Mouse (Mus musculus) CH12F3 (cell line): ENCODE measurements around the gene Ylpm1.

Experiments used
- in situ Hi-C: fragments of 300-500 bp; cut with MboI; formaldehyde crosslinking; loops from 2 replicates; pipeline ENCODE4 v1.14.3; 2020; ENCODE audit warnings: low sequenced_read_pairs

Gene Ylpm1

DNA sequence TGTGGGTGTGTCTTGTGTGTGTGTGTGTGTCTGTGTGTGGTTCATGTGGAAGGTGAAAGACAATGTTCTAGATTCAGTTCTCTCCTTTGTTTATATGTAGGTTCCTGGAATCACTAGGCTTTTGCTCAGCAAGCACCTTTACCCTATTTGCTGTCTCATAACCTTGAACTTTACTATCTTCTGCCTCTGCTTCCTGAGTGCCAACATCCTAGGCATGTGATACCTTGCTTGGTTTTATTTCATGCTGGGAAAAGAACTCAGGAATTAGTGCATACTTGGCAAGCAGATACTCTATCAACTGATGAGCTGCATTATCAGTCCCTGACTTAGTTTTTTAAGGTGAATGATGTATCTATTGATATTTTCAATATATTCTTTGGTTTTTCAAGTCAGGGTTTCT lies 10.9 kb downstream of the Ylpm1 start:
- in situ Hi-C loops: no loop called here

DNA sequence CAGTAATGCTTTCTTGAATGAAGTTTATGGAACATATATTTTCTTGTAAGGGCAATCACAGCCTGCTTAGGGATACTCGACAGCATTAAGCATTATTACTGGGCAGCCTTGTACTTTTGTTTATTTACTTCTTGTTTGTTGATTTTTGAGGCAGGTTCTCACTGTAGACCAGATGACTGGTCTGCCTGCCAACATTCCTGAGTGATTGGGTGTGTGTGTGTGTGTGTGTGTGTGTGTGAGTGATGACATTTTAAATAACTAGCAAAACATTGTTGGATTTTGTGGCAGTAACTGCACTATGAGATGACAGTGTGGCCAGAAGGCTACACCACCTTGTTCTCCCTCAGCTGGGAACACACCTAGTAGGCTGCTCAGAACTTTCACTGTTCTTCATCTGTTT lies 13.7 kb downstream of the Ylpm1 start:
- in situ Hi-C loops: no loop called here

DNA sequence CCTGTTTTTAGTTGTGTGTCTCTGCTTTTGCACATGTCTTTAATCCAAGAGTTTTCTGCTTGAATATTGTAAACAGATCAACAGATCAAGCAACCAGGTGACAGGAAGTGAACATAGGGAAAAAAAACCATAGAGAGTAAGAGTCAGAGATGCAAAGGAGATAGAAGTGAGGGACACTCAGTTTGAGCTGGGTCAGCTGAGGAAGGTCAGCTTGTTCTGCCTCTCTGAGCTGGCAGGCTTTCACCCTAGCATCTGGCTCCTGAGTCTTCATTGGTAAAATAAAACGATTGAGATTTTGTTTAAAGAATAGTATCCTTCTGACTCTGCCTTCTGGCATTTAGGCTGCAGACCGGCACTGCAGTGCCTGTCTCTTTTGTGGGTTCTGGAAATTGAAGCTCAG lies 14.4 kb downstream of the Ylpm1 start:
- in situ Hi-C loops: no loop called here

DNA sequence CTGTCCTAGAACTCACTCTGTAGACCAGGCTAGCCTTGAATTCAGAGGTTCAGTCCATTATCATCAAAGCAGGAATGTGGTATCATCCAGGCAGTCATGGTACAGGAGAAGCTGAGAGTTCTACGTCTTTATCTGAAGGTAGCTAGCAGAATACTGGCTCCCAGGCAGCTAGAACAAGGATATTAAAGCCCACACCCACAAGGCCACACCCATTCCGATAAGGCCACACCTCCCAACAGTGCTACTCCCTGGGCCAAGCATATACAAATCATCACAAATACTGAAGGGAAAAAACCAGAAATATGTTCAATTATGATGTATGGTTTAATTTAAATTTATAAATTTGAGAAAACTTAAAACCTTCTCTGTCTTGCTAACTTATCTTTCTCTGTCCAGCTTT lies 16.1 kb downstream of the Ylpm1 start:
- in situ Hi-C loops: no loop called here

DNA sequence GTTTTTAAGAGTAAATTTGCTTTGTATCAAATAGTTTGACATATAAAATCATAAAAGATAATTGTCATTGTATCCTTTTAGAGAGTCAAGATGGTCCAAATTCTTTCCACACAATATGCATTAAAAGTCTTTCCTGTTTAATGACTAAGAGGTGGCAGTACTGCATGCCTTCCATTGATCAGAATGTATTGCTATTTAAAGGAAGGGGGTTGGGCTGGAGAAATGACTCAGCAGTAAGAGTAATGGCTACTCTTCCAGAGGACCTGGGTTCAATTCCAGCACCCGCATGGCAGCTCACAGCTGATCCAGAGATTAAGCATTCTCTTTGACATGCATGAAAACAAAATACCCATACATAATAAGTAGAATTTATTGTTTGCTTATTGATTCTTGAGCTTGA lies 25.9 kb downstream of the Ylpm1 start:
- in situ Hi-C loops: no loop called here

DNA sequence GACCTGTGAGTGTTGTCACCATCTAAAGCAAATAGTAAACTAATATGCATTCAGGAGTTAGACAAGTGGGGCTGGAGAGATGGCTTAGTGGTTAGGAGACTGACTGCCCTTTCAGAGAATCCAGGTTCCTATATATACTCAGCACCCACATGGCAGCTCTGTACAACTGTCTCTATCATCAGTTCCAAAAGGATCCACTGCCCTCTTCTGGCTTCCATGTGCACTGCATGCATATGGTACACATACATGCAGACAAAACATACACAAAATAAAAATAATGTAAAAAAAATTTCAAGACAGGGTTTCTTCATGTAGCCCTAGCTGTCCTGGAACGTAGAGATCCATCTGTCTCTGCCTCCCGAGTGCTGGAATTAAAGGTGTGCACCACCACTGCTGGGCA lies 36.6 kb downstream of the Ylpm1 start:
- in situ Hi-C loops: no loop called here

DNA sequence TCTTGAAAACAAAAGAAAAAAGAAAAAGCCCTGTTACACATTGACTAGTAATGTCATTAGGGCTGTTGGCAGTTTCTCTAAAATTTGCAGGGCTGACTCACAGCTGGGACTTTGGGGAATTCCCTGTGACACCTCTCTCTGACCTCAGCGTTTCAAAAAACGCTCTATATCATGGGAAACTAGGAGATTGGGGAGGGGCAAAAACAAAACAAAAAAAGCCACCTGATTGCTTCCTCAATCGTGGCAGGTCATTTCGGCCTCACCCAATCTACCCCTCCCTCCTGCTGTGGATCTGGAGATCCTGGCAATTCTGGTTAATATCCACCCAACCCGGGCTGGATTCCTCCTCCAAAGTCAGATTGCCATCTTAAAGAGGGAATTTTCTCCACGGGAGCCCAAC lies 55.1 kb downstream of the Ylpm1 start:
- in situ Hi-C loops: no loop called here

DNA sequence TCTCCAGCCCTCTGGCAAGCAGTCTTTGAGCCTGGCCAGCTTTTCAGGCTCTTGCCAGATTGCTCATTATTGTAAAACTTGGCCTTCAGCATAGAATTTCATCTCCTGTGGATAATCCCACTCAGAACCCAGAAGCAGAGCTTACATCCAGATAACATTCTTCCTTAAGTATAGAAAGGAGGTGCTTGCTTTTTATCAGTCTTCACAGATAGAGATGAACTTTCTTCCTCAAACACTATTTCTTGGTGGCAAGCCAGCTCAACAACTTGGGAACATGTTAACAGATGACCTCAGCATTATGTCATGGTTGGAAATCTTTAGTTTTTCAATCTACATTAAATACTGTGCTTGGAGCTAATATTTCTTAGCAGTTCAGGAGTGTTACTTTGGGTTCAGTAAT lies 74.9 kb downstream of the Ylpm1 start:
- in situ Hi-C loops: no loop called here

DNA sequence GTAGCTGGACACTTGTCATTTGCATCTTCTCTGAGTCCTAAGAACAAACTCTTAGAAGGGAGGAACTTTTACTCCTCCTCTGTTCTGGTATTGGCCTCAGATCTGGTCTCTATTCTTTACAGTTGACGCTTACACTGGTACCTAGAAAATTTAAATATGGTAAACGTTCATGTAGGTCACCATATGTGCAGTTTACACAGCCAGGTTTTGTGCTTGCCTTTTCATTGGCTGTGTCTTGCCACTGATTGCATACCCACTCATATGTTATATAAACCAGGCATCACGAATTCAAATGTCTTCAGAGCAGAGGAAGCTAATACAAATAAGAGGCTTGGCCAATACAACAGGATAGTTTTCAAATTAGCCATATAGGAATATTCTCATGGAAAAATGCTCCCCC lies 81.0 kb downstream of the Ylpm1 start:
- in situ Hi-C loops: no loop called here

DNA sequence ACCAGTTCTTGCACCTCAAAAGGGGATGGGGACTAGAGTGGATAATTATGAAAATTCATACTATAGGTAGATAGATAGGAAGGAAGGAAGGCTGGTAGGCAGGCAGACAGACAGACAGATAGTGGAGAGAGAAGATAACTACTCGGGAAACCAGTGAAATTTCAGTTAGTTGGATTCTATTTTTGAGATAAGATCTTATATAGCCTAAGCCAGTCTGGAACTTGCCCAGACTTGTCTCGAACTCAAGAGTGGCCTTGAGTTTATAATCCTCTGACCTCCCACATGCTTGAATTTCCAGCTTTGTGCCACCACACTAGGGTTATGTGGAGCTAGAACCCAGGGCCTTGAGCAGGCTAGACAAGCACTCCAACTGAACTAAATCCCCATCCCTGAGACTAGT lies 88.1 kb downstream of the Ylpm1 start:
- in situ Hi-C loops: no loop called here

DNA sequence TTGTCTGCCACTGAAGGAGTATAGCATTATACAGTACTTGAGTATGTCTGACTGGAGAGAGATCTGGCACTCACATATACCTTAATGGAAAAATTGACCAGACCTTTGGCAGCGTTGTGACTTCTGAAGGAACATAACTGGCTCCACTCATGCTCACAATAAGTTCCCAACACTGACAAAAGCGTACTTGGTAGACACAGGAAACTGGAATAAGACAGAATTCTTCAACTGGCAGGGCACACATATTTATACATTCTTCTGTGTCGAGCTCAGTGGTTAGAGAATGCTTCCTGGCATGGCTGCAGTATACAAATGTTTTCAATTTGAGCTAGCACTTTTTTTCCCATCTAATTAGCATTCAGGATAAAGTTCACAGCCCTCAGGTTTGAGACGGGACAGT lies 88.8 kb downstream of the Ylpm1 start:
- in situ Hi-C loops: no loop called here

DNA sequence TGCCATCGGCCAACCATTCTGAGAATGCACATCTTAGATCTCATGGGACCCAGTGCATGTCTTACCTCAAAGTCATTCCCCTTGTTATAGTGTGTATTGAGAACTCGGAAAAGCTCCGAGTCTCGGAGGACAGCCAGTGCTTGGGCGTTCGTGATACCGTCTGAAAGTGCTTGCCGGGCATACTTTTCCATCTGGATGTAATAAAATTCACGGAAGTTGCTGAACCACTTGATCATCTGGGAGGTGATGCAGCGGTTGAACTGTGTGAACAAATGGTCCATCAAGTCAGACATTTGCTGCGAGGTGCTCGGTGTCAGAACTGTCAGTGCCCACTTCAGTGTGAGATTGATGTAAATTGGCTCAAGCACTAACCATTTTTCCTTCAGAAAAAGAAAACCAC lies 91.7 kb downstream of the Ylpm1 start:
- in situ Hi-C loops: no loop called here

DNA sequence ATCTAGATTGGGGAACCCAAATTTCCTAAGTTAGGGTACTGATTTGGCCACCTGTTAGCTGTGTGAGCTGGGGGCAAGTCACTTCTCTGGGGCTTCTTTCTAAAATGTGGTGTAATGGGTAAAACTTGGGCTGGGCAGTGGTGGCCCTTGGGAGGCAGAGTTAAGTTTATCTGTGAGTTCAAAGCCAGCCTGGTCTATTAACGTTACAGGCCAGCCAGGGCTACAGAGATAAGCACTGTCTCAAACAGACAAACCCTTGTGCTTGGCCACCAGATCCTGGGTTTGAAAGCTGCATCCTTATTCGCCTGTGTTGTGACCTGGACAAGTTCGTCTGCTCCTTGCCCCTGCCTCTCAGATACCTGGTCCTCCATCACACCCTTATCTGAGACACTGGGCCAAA lies 95.1 kb downstream of the Ylpm1 start:
- in situ Hi-C loops: no loop called here

DNA sequence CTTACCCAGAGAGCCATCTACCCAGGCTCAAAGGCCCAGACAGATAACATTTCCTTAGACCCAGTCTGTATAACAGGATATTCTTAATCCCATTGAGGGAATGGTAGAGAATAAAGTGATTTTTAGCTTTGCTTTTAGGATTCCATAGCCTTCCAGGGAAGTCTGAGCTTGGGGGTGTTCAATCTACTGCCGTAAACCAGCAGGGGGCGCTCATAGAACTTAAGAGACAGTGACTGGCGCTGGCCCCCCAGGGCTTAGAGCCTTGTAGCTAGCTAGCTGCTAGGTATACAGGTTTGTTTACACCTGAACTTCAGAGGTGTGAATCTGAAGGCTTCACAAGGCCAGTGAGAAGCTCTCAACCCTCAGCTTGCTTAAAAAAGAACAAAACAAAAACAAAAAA lies 96.1 kb downstream of the Ylpm1 start:
- in situ Hi-C loops: no loop called here

DNA sequence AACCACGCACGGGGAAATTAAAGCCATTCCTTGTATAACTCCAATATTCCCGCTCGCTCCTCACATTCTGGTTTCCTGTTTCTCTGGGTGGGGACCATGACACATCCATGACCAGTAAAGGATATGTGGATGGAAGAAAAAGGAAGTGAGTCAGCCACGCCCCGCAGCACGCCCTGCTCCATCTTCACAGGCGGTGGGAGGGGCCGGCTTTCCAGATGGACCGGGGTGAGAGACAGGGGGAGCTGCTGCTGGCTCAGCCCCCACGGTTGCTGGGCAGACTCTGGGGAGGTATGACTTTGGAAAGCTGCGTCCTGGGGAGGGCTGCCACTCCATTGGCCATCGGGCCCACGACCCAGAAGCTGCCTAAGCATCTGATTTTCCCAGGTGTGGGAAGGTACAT lies 97.9 kb downstream of the Ylpm1 start:
- in situ Hi-C loops: no loop called here

DNA sequence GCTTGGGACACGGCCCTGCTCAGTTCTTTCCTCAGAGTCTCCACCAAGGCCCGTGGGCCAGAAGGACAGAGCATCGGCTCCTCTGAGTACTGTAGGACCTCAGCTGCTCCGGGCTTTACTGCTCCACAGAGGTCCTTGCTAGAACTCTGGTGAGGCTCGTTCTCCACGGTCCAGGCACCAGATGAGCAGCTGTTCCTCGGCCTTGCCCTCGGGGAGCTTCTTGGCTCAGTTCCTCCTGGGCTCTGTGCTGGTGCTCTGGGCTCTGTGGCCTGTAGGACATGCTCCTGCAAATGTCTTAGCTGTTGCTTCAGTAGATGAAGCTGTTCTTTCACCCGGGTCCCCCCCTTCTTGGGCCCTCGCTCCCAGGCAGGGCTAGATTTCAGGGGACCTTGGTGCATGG lies 98.6 kb downstream of the Ylpm1 start:
- in situ Hi-C loops: no loop called here

DNA sequence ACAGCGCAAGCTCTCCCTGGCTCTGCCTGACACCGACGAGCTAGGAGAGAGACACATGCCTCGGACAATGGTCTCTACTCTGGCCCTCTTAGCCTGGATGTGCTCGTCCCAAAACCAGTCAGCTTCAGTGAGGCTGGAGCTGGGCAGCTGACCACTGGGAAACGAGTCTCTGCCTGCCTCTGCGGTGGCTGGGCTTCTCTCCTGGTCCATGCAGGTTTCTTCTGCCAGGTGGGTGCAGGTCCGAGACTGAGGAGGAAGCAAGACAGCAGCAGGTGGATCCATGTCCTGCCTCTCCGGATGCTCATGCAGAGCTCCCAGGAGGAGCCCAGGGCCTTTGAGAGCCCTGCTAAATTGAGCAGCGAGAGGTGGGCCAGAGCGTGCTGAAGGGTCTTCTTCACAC lies 99.0 kb downstream of the Ylpm1 start:
- in situ Hi-C loops: no loop called here

DNA sequence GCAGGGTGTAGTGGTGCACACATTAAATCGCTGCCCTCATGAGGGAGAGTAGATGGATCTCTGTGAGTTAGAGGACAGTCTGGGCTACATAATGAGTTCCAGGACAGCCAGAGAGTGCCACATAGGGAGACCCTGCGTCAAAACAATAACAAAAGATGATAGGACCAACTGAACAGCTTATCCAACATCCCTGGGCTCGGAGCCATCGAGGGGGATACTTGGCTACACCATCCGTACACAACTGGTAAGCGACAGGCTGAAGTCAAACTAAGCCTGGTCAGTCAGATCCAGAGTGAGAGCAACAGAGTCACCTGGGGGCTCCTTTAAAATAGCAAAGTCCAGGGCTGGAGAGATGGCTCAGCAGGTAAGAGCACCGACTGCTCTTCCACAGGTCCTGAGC lies 99.7 kb downstream of the Ylpm1 start:
- in situ Hi-C loops: no loop called here

DNA sequence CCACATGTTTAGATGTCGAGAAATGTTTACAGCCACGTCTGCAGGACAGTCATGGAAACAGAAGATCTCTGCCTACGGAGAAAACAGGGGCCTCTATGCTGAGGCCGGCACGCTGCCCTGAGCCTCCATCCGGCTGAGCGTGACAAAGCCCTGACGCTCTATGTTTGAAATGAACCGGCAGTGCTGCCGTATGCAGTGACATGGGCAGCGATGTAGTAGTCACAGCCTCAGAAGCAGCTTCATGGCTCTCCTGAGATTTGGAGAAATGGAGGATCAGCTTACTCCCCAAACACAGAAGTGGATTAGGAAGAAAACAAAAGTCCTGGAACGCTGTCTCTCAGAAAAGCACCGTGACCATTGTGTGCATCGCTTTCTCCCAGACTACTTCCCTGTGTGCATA lies 104.9 kb downstream of the Ylpm1 start:
- in situ Hi-C loops: no loop called here

DNA sequence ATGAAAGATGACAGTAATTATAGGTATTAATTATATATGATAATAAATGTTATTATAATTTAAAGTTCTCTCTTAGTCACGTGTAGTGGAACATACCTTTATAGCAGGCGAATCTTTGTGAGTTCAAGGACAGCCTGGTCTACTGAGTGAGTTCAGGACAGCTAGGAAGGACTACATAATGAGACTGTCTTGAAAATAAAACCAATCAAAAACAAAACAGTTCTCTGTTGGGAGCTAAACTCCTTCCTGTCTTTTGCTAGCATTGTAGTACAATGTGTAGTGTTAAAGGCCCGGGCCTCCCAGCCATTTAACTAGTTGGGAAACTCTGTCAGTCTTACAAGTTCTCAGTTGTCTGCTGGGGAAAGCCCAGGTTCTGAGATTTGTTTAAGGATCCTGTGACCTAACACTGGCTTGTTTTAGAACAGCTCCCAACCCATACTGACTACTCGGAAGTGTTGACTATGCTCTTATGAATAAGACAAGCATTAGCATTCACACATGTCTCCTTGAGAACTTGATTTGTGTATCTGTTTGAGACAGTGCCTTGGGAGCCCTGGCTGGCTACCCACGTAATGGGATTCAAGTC lies 105.5 kb downstream of the Ylpm1 start:
- in situ Hi-C loops: no loop called here

DNA sequence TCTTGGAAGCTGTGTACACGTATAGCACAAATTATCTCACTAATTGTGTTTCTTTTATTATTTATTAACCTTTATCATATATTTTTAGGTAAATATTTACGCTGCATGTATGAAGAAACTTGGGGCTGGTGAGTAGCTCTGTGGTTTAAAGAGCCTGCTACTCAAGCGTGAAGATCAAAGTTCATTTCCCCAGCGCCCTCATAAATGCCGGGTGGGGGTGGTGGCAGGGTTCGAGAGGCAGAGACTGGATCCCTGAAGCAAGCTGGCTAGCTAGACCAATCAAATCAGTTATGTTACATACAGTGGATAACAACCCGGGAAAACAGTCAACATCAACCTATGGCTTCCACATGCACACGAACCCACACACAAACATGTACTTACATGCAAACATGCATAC lies 107.0 kb downstream of the Ylpm1 start:
- in situ Hi-C loops: no loop called here

DNA sequence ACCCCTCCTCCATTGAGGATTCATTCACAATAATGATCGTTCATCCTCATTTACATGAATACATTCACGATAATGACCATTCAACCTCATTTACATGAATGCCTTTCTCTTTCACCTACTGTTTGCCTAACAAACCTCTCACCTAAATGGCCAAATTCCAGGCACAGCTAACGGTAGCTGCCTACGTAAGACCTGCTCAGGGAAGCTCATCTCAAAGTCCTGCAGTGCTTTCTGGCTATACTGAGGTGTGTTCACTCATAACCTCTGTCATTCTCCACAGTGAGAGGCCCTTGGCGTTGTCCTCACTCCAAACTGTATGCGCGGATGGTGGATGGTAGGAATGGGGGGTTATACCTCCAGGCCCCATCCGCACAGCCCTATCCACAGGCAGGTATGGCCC lies 108.7 kb downstream of the Ylpm1 start:
- in situ Hi-C loops: no loop called here

DNA sequence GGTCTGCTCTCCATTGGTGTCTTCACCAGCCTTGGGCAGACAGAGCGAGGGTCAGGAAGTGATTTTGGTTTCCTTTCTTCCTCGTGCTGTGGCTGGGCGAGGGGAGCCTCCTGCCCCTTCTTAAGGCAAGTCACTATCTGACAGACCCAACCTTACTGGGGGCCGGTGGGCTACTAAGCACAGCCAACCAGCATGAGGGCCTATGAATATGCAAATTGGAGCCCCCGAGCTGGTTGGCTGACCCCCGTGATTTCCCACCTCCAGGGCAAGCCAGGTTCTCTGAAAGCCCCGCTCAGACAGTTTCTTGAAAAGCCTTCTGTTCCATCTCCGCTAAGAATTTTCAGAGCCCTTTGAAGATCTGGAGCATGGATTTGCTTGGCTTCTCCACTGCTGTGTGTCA lies 110.2 kb downstream of the Ylpm1 start:
- in situ Hi-C loops: no loop called here

DNA sequence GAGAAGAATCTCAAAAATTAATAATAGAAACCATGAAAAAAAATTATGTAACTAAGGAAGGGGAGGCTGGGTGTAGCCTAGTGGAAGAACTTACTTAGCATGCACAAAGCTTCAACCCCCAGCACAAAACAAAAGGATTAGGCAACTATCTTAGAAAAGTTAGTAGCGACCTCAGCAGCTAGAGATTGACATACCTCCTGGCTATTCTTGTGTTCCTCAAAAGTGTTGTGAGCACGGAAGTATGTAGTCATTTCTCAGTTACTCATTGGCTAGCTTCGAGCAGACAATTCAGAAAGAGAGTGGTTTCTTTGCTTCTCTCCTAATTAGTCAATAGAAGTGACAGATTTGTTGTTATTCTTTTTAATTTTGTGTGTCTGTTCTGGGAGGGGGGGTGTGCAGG lies 112.5 kb downstream of the Ylpm1 start:
- in situ Hi-C loops: no loop called here
